Mouse (Mus musculus) ES-E14 (cell line): ENCODE measurements at regions not wholly inside any gene's neighbourhood (a gene's known extent, or its start where the extent isn't known, plus 50 kb on each side); places are given as distances from the start of the nearest gene placed in this dataset.

Source experiments
- DNase-seq: peaks from one replicate; pipeline ENCODE4 v3.0.0-alpha.2; 2013; ENCODE audit warnings: low read depth, low spot score
- H3K27ac ChIP-seq: 2 replicates; pipeline ENCODE4 v1.5.1; 2012; ENCODE audit warnings: low read depth, mild to moderate bottlenecking, low read length, moderate library complexity, mixed read lengths; ENCODE audit not compliant: poor library complexity, insufficient read depth, severe bottlenecking
- H3K36me3 ChIP-seq: 2 replicates; pipeline ENCODE4 v1.6.1; 2012; ENCODE audit warnings: mild to moderate bottlenecking, low read length, moderate library complexity, mixed read lengths; ENCODE audit not compliant: control insufficient read depth, poor library complexity, insufficient read depth, severe bottlenecking
- H3K4me1 ChIP-seq, 2 experiments: fragments of 150-350 bp in 1 of 2; sonication (generic) in 1 of 2; 2 replicates each; pipeline ENCODE4 v1.6.1; 2012; ENCODE audit warnings: low read length in 2 of 2, mild to moderate bottlenecking in 1 of 2, mixed read lengths in 1 of 2; ENCODE audit not compliant: control insufficient read depth in 2 of 2, insufficient read depth in 2 of 2, poor library complexity in 1 of 2
- H3K4me3 ChIP-seq, 2 experiments: fragments of 150-350 bp in 1 of 2; sonication (generic) in 1 of 2; 2 replicates each; pipeline ENCODE4 v1.5.1; 2012; ENCODE audit warnings: low read length in 2 of 2, low read depth in 1 of 2, mild to moderate bottlenecking in 1 of 2, mixed read lengths in 1 of 2; ENCODE audit not compliant: insufficient read depth in 1 of 2, poor library complexity in 1 of 2, severe bottlenecking in 1 of 2
- H3K9ac ChIP-seq: 2 replicates; pipeline ENCODE4 v1.6.1; 2012; ENCODE audit warnings: low read depth, mild to moderate bottlenecking, low read length, mixed read lengths; ENCODE audit not compliant: poor library complexity, insufficient read depth, severe bottlenecking
- H3K9me3 ChIP-seq: fragments of 150-350 bp; sonication (generic); 2 replicates; pipeline ENCODE4 v1.6.1; 2012; ENCODE audit warnings: low read depth, mild to moderate bottlenecking, low read length; ENCODE audit not compliant: control insufficient read depth, insufficient read depth
- CHD2 ChIP-seq: IDR thresholded peaks from 2 replicates; pipeline ENCODE4 v1.6.1; 2014; ENCODE audit warnings: mild to moderate bottlenecking, low read depth, low read length, inconsistent platforms
- HCFC1 ChIP-seq: IDR thresholded peaks from 2 replicates; pipeline ENCODE4 v1.6.1; 2012; ENCODE audit warnings: low read length, inconsistent platforms, borderline replicate concordance; ENCODE audit not compliant: insufficient read depth
- MAFK ChIP-seq: IDR thresholded peaks from 2 replicates; pipeline ENCODE4 v1.6.1; 2014; ENCODE audit warnings: mild to moderate bottlenecking, low read depth, low read length, inconsistent platforms; ENCODE audit not compliant: insufficient read depth
- ZC3H11A ChIP-seq: IDR thresholded peaks from 2 replicates; pipeline ENCODE4 v1.6.1; 2012; ENCODE audit warnings: low read depth, mild to moderate bottlenecking, inconsistent platforms, low read length, borderline replicate concordance
- ZNF384 ChIP-seq: IDR thresholded peaks from 2 replicates; pipeline ENCODE4 v1.6.1; 2012; ENCODE audit warnings: low read depth, low read length, inconsistent platforms
- in situ Hi-C, 2 experiments: fragments of 600-800 bp; cut with MboI; formaldehyde crosslinking; loops; one replicate each; pipeline ENCODE4 v1.15.1; 2025; ENCODE audit warnings: low sequenced_read_pairs in 2 of 2, inconsistent platforms in 1 of 2; ENCODE audit not compliant: unreplicated experiment in 2 of 2

GRCm38 (mm10) chr4:131206181-131206885 is 262.1 kb downstream of the Matn1 start:
- Histone ChIP-seq H3K4me3 (no peak overlapping the region), H3K9me3 (no peaks in the 10 kb centered on the region), H3K4me1 (no peaks in the 10 kb centered on the region), H3K27ac (no peak overlapping the region; the same call in 1 of the 2 replicates), H3K9ac (no peak overlapping the region), H3K36me3 (no peaks in the 10 kb centered on the region)
- TF ChIP-seq ZC3H11A (no peak), HCFC1 (no peak), MAFK (no peak), CHD2 (no peak), ZNF384 (no peak)
- in situ Hi-C loops = no loop called here
- no peak for DNase-seq

- Histone ChIP-seq H3K9ac (no peak overlapping the region), H3K4me3 (no peak overlapping the region), H3K4me1 (no peaks in the 10 kb centered on the region), H3K9me3 (no peaks in the 10 kb centered on the region), H3K27ac (no peak overlapping the region), H3K36me3 (no peaks in the 10 kb centered on the region)
- no peak for DNase-seq
- no peak for TF ChIP-seq CHD2
- no peak for TF ChIP-seq ZC3H11A
- TF ChIP-seq HCFC1 = no peak
- TF ChIP-seq ZNF384 = no peak
- TF ChIP-seq MAFK = no peak
- in situ Hi-C loops = no loop called here
Observed at GRCm38 (mm10) chr4:131206886-131207200, 262.7 kb downstream of the Matn1 start.

GRCm38 (mm10) chr4:131207249-131207648 is 263.1 kb downstream of the Matn1 start:
- no peak overlapping the region for H3K27ac ChIP-seq
- no peak overlapping the region for H3K4me3 ChIP-seq
- H3K36me3 ChIP-seq = no peaks in the 10 kb centered on the region
- TF ChIP-seq CHD2 (no peak), MAFK (no peak), ZC3H11A (no peak), HCFC1 (no peak), ZNF384 (no peak)
- no peaks in the 10 kb centered on the region for H3K4me1 ChIP-seq
- H3K9me3 ChIP-seq = no peaks in the 10 kb centered on the region
- in situ Hi-C loops = no loop called here
- H3K9ac ChIP-seq = no peak overlapping the region
- DNase-seq = no peak

- H3K4me3 ChIP-seq = no peak overlapping the region
- TF ChIP-seq MAFK = no peak
- no peak for TF ChIP-seq ZNF384
- no peak for TF ChIP-seq CHD2
- TF ChIP-seq ZC3H11A = no peak
- no peak for TF ChIP-seq HCFC1
- no peak overlapping the region for H3K9ac ChIP-seq
- DNase-seq = no peak
- H3K9me3 ChIP-seq = no peaks in the 10 kb centered on the region
- in situ Hi-C loops = no loop called here
- H3K4me1 ChIP-seq = no peaks in the 10 kb centered on the region
- H3K36me3 ChIP-seq = no peaks in the 10 kb centered on the region
- H3K27ac ChIP-seq = no peak overlapping the region
Observed at GRCm38 (mm10) chr4:131208166-131208565, 264.0 kb downstream of the Matn1 start.

- H3K9me3 ChIP-seq = no peaks in the 10 kb centered on the region
- no peak overlapping the region for H3K27ac ChIP-seq
- no peaks in the 10 kb centered on the region for H3K4me1 ChIP-seq
- no peak overlapping the region for H3K9ac ChIP-seq
- in situ Hi-C loops = no loop called here
- no peak overlapping the region for H3K4me3 ChIP-seq
- H3K36me3 ChIP-seq = no peaks in the 10 kb centered on the region
- no peak for TF ChIP-seq ZNF384
- TF ChIP-seq ZC3H11A = no peak
- TF ChIP-seq MAFK = no peak
- no peak for TF ChIP-seq CHD2
- no peak for TF ChIP-seq HCFC1
- no peak for DNase-seq
Observed at GRCm38 (mm10) chr4:131208637-131209036, 264.5 kb downstream of the Matn1 start.
